Mouse (Mus musculus) ES-Bruce4 (cell line): Measurements from ENCODE around the gene Saa4. TPM values are rescaled to one million over a fixed set of nuclear protein-coding genes. Genes with fewer than 3 reads are reported as not detected.

ENCODE experiments used
- H3K27ac ChIP-seq: 2 replicates; pipeline ENCODE4 v1.5.1; 2012; ENCODE audit warnings: low read length, inconsistent platforms; ENCODE audit not compliant: insufficient read depth
- H3K27me3 ChIP-seq: 2 replicates; pipeline ENCODE4 v1.6.1; 2012; ENCODE audit warnings: mild to moderate bottlenecking, low read length, inconsistent platforms; ENCODE audit not compliant: control insufficient read depth, poor library complexity, insufficient read depth, severe bottlenecking
- H3K36me3 ChIP-seq: 2 replicates; pipeline ENCODE4 v1.6.1; 2012; ENCODE audit warnings: inconsistent platforms, mild to moderate bottlenecking, low read length, moderate library complexity; ENCODE audit not compliant: control insufficient read depth, poor library complexity, insufficient read depth, severe bottlenecking
- H3K4me1 ChIP-seq: one replicate; pipeline ENCODE4 v1.8.1; 2011; ENCODE audit warnings: low read length; ENCODE audit not compliant: control insufficient read depth, insufficient read depth
- H3K4me3 ChIP-seq: 2 replicates; pipeline ENCODE4 v1.5.1; 2011; ENCODE audit warnings: low read depth, mild to moderate bottlenecking, low read length
- H3K9ac ChIP-seq: 2 replicates; pipeline ENCODE4 v1.6.1; 2012; ENCODE audit warnings: low read depth, mild to moderate bottlenecking, inconsistent platforms; ENCODE audit not compliant: poor library complexity, severe bottlenecking
- H3K9me3 ChIP-seq: replicated peaks from 2 replicates; pipeline ENCODE4 v1.6.1; 2012; ENCODE audit warnings: mild to moderate bottlenecking, low read length, inconsistent platforms; ENCODE audit not compliant: control insufficient read depth, poor library complexity, insufficient read depth, severe bottlenecking
- CTCF ChIP-seq: IDR thresholded peaks from one replicate; pipeline ENCODE4 v1.8.1; 2011; ENCODE audit warnings: low read depth, low read length
- EP300 ChIP-seq: IDR thresholded peaks from 2 replicates; pipeline ENCODE4 v1.6.1; 2011; ENCODE audit warnings: low read depth, low read length; ENCODE audit not compliant: insufficient read depth
- POLR2A ChIP-seq: IDR thresholded peaks from one replicate; pipeline ENCODE4 v1.8.1; 2011; ENCODE audit warnings: low read length; ENCODE audit not compliant: insufficient read depth
- polyA plus RNA-seq: library from polyadenylated mRNA; stranded (reverse); fragments of >200 nt; gene quantifications from 2 replicates; pipeline ENCODE4 v1.2.4, GENCODE M21; 2011; ENCODE audit warnings: low read depth; ENCODE audit not compliant: missing spikeins, insufficient read depth, insufficient read length

Gene Saa4
- polyA plus RNA-seq, 1 experiment = not detected

DNA sequence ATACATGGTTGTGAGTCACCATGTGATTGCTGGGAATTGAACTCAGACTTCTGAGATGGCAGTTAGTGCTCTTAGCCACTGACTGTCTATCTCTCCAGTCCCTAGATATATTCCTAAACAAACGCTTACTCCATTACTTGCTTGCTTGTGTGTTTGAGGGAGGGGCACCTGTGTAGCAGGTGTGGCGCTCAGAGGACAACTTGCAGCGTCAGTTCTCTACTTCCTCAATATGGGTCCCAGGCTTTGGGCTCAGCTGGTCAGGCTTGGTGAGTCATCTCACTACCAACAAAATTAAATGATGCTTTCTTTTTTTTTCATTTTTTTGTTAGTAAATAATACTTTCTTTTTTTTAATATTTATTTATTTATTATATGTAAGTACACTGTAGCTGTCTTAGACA is 54.0 kb downstream of the Saa4 start:
- no peaks in the 10 kb centered on the region for H3K9me3 ChIP-seq
- no peaks in the 10 kb centered on the region for H3K27me3 ChIP-seq
- H3K36me3 ChIP-seq = no peaks in the 10 kb centered on the region
- no peak overlapping the region for H3K4me3 ChIP-seq
- TF ChIP-seq CTCF (no peak), POLR2A (no peak), EP300 (no peak)
- no peak overlapping the region for H3K27ac ChIP-seq
- H3K4me1 ChIP-seq = no peaks in the 10 kb centered on the region
- H3K9ac ChIP-seq = no peak overlapping the region

Other genes with a start within 250 kb of the Saa4 start
- 5.8 and 7.5 TPM in 2 replicates for gene Sergef, start 92.8 kb downstream of the Saa4 start, polyA plus RNA-seq
- 1.5 and 1.6 TPM in 2 replicates for gene Tph1, start 60.1 kb downstream of the Saa4 start, polyA plus RNA-seq
- 36.5 and 40.2 TPM in 2 replicates for gene Saal1, start 21.9 kb downstream of the Saa4 start, polyA plus RNA-seq
- 3.2 and 3.8 TPM in 2 replicates for gene Saa3, start 16.9 kb downstream of the Saa4 start, polyA plus RNA-seq
- not detected in 2 replicates for gene Saa1, start 10.4 kb upstream of the Saa4 start, polyA plus RNA-seq
- gene Saa2, start 19.2 kb upstream of the Saa4 start, polyA plus RNA-seq = not detected in 2 replicates
- 14.8 and 20.3 TPM in 2 replicates for gene Hps5, start 63.5 kb upstream of the Saa4 start, polyA plus RNA-seq
- 68.4 and 81.9 TPM in 2 replicates for gene Gtf2h1, start 63.5 kb upstream of the Saa4 start, polyA plus RNA-seq
- 626 and 671 TPM in 2 replicates for gene Ldha, start 108.9 kb upstream of the Saa4 start, polyA plus RNA-seq
- 0.57 and 1.3 TPM in 2 replicates for gene Ldhc, start 128.6 kb upstream of the Saa4 start, polyA plus RNA-seq
- gene Tsg101, start 187.4 kb upstream of the Saa4 start, polyA plus RNA-seq = 198 and 217 TPM in 2 replicates
- gene Uevld, start 225.9 kb upstream of the Saa4 start, polyA plus RNA-seq = 56.6 and 64.5 TPM in 2 replicates